Mouse (Mus musculus) hindbrain, embryonic 13.5 days (tissue): ENCODE results near the gene Sgce. TPM values are rescaled to one million over a fixed set of nuclear protein-coding genes. Genes with fewer than 3 reads are reported as not detected.

Experiments
- ATAC-seq: fragments of 200-750 bp; cut with Nextera tagmentation; 2 replicates; pipeline ENCODE4 v1.8.0; 2017; ENCODE audit warnings: moderate TSS enrichment; ENCODE audit not compliant: low FRiP score
- H3K27ac ChIP-seq: fragments of 300-500 bp; sonication (generic); 2 replicates; pipeline ENCODE4 v1.5.1; 2015; ENCODE audit warnings: inconsistent platforms, mild to moderate bottlenecking, moderate library complexity
- H3K27me3 ChIP-seq: fragments of 300-500 bp; sonication (generic); 2 replicates; pipeline ENCODE4 v1.6.1; 2015; ENCODE audit warnings: mild to moderate bottlenecking, inconsistent platforms
- H3K36me3 ChIP-seq: fragments of 300-500 bp; sonication (generic); 2 replicates; pipeline ENCODE4 v1.6.1; 2015; ENCODE audit warnings: mild to moderate bottlenecking, inconsistent platforms
- H3K4me1 ChIP-seq: fragments of 300-500 bp; sonication (generic); replicated peaks from 2 replicates; pipeline ENCODE4 v1.6.1; 2015; ENCODE audit warnings: inconsistent platforms
- H3K4me2 ChIP-seq: fragments of 300-500 bp; sonication (generic); 2 replicates; pipeline ENCODE4 v1.6.1; 2015; ENCODE audit warnings: inconsistent platforms, mild to moderate bottlenecking, moderate library complexity
- H3K4me3 ChIP-seq: fragments of 300-500 bp; sonication (generic); 2 replicates; pipeline ENCODE4 v1.5.1; 2015; ENCODE audit warnings: mild to moderate bottlenecking, inconsistent platforms
- H3K9ac ChIP-seq: fragments of 300-500 bp; sonication (generic); 2 replicates; pipeline ENCODE4 v1.6.1; 2015; ENCODE audit warnings: mild to moderate bottlenecking, inconsistent platforms
- H3K9me3 ChIP-seq: fragments of 300-500 bp; sonication (generic); 2 replicates; pipeline ENCODE4 v1.6.1; 2016; ENCODE audit warnings: inconsistent platforms
- WGBS: fragments of 180-500 bp; shearing (Covaris S2); methylation state at CpG from one replicate; pipeline ENCODE4 v1.1.7; 2015; 5-methylcytosine and 5-hydroxymethylcytosine counted together
- polyA plus RNA-seq: library from polyadenylated mRNA; unstranded; fragments of >200 nt; fragmentation: Nextera tagmentation; extraction: Ambion mirVana; gene quantifications from 2 replicates; pipeline ENCODE4 v1.2.1, GENCODE M21; 2015

The Sgce gene
- polyA plus RNA-seq, 1 experiment from 2014 or later = 64.4 TPM

DNA sequence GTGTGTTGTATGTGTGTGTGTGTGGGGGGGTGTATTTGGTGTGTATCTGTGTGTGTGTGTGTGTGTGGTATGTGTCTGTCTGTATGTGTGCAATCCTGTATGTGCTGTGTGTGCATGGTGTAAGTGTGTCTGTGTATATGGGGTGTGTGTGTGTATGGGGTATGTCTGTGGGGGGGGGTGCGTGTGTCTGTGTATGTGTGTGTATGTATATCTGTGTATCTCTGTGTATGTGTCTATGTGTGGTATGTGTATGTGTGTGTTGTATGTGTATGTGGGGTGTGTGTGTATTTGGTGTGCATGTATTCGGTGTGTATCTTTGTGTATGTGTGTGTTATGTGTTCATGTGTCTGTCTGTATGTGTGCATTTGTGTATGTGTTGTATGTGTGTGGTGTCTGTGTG, 30.8 kb downstream of the Sgce start:
- Histone ChIP-seq H3K4me1 (no peaks in the 10 kb centered on the region), H3K9ac (no peak overlapping the region), H3K4me2 (no peak overlapping the region), H3K36me3 (no peaks in the 10 kb centered on the region), H3K4me3 (no peak overlapping the region), H3K27me3 (no peaks in the 10 kb centered on the region), H3K27ac (no peak overlapping the region), H3K9me3 (no peaks in the 10 kb centered on the region)
- WGBS = 100% methylated on average over 2 of the region's 2 CpGs
- peak; percentile 28; the same call in 1 of the 2 replicates for ATAC-seq

DNA sequence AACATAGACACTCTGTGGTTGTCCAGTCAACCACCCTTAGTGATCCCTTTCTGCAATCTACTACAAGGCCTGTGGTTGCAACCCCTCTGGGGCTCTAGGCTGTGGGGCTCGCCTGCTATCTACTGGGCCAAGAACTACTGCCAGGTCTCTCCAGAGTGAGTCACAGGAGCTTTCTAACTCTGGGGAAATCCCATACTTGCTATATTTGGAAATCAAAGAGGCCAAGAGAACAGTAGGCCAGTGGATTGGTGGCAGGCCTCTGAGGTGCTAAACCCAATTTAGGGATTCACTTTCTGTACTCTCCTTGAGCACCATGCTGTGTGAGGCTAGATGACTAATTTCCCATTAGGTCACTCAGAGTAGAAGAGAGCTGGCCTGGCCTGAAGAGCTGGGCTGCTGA, 38.0 kb downstream of the Sgce start:
- no peak overlapping the region for H3K27ac ChIP-seq
- no peaks in the 10 kb centered on the region for H3K27me3 ChIP-seq
- ATAC-seq = no peak
- H3K36me3 ChIP-seq = peaks cover 10% of the 10 kb centered on the region
- H3K4me3 ChIP-seq = no peak overlapping the region
- WGBS = 93% methylated on average over 1 of the region's 1 CpGs
- no peak overlapping the region for H3K9ac ChIP-seq
- no peaks in the 10 kb centered on the region for H3K9me3 ChIP-seq
- H3K4me2 ChIP-seq = no peak overlapping the region
- H3K4me1 ChIP-seq = no peaks in the 10 kb centered on the region

DNA sequence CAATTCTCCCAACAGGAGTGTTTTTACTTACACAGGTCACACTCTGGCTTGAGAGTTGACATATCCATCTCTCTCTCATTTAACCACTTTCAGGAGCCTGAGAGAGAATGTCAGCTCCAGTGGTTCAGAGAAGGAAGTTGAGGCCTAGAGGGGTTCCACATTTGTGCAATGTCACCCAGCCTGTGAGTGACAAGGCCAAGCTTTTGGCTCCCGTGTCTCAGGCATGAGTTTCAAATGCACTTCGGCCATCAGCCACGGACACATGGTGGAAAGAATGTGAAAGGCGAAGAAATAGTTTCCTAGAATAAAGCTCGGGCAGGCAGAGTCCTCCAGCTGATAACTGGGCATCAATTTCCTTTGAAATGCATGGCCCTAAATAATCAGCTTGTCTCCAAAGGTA, 40.6 kb downstream of the Sgce start:
- Histone ChIP-seq H3K27me3 (no peaks in the 10 kb centered on the region), H3K36me3 (peaks cover 18% of the 10 kb centered on the region), H3K4me1 (no peaks in the 10 kb centered on the region), H3K9me3 (no peaks in the 10 kb centered on the region), H3K4me3 (no peak overlapping the region), H3K9ac (no peak overlapping the region), H3K4me2 (no peak overlapping the region), H3K27ac (no peak overlapping the region)
- WGBS = 79% methylated on average over 5 of the region's 5 CpGs
- ATAC-seq = no peak

- H3K4me2 ChIP-seq = no peak overlapping the region
- no peak overlapping the region for H3K4me3 ChIP-seq
- H3K36me3 ChIP-seq = peaks cover 9% of the 10 kb centered on the region; the same call in 1 of the 2 replicates
- H3K27ac ChIP-seq = no peak overlapping the region
- 86% methylated on average over 7 of the region's 7 CpGs for WGBS
- H3K9me3 ChIP-seq = no peaks in the 10 kb centered on the region
- H3K9ac ChIP-seq = no peak overlapping the region
- no peaks in the 10 kb centered on the region for H3K27me3 ChIP-seq
- H3K4me1 ChIP-seq = no peaks in the 10 kb centered on the region
- ATAC-seq = no peak
These were observed 43.1 kb downstream of the Sgce start for GRCm38 (mm10) chr6:4703908-4704307.

- H3K36me3 ChIP-seq = 0 out of 2 replicates have a peak, but pooled peaks cover 9% of the 10 kb centered on the region
- ATAC-seq = no peak
- H3K27ac ChIP-seq = no peak overlapping the region
- no peaks in the 10 kb centered on the region for H3K27me3 ChIP-seq
- H3K9ac ChIP-seq = no peak overlapping the region
- no peaks in the 10 kb centered on the region for H3K4me1 ChIP-seq
- 89% methylated on average over 8 of the region's 8 CpGs for WGBS
- no peak overlapping the region for H3K4me2 ChIP-seq
- H3K9me3 ChIP-seq = no peaks in the 10 kb centered on the region
- H3K4me3 ChIP-seq = no peak overlapping the region
These were observed 45.4 kb downstream of the Sgce start for GRCm38 (mm10) chr6:4701641-4702040.

DNA sequence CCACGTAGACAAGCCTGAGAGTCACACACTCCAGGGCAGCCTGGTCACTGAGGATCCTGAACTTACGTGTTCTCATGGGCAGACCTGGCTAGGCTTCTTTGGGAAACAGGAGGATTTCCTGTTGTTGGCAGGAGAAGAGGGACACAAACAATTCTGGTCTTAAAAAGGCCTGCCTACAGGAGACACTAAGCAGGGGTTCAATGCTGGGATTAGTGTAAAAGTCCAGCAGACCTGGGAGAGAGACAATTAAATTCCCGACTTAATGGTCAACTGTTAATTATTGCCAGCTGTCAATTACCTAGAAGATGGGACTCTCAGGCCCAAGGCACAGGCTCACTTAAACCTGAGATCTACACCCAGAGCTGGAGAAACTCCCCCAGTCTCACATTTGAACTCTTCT, 51.2 kb downstream of the Sgce start:
- no peaks in the 10 kb centered on the region for H3K27me3 ChIP-seq
- H3K27ac ChIP-seq = no peak overlapping the region
- WGBS = 85% methylated on average over 3 of the region's 3 CpGs
- no peak overlapping the region for H3K9ac ChIP-seq
- H3K36me3 ChIP-seq = 0 out of 2 replicates have a peak, but pooled peaks cover 2% of the 10 kb centered on the region
- H3K4me2 ChIP-seq = no peak overlapping the region
- H3K9me3 ChIP-seq = no peaks in the 10 kb centered on the region
- H3K4me1 ChIP-seq = no peaks in the 10 kb centered on the region
- H3K4me3 ChIP-seq = no peak overlapping the region
- ATAC-seq = no peak

- Histone ChIP-seq H3K4me2 (no peak overlapping the region), H3K4me3 (no peak overlapping the region), H3K27ac (no peak overlapping the region), H3K4me1 (no peaks in the 10 kb centered on the region), H3K9me3 (no peaks in the 10 kb centered on the region), H3K9ac (no peak overlapping the region), H3K27me3 (no peaks in the 10 kb centered on the region), H3K36me3 (0 out of 2 replicates have a peak, but pooled peaks cover 2% of the 10 kb centered on the region)
- ATAC-seq = no peak
- 78% methylated on average over 8 of the region's 8 CpGs for whole genome bisulfite sequencing
These were observed 52.3 kb downstream of the Sgce start for GRCm38 (mm10) chr6:4694672-4695231.

DNA sequence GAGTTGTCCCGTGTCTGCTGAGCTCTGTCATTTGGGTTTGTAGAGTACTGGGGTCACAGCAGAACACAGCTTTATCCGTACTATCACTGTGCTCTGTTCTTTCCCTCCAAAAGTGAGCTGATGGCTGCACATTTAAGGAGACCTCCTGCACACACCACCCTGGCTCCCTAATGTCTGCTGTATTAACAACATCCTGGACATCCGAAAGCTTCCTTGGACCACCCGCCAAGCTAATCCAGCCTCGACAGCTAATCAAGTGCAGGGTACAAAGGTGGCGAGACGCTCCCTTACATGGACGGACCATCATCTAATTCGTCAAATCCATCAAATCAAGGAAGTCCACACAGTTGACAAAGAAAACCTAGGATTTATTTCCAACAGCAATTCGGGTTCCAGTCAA, 53.5 kb downstream of the Sgce start:
- Histone ChIP-seq H3K4me1 (no peaks in the 10 kb centered on the region), H3K4me2 (no peak overlapping the region), H3K27me3 (no peaks in the 10 kb centered on the region), H3K36me3 (0 out of 2 replicates have a peak, but pooled peaks cover 2% of the 10 kb centered on the region), H3K4me3 (no peak overlapping the region), H3K9ac (no peak overlapping the region), H3K27ac (no peak overlapping the region), H3K9me3 (no peaks in the 10 kb centered on the region)
- no peak for ATAC-seq
- WGBS = 74% methylated on average over 10 of the region's 10 CpGs

DNA sequence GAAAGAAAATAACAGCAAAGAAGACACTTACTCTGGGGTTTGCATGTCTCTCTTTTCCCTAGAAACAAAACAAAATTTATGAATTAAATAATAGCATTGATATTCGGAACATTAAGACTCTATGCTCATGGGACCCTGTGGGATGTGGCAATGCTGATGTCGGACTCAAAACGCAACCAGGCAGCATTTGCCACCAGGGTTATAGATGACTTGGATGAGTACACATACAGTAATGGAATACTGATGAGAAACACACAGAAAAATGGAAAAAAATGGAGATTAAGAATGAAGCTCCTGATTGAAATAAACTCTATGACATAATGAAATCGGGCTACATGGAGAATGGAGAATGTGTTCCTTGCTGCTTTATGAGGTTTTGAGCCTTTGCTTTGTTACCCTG, 56.6 kb downstream of the Sgce start:
- Histone ChIP-seq H3K9me3 (no peaks in the 10 kb centered on the region), H3K9ac (no peak overlapping the region), H3K4me3 (no peak overlapping the region), H3K4me2 (no peak overlapping the region), H3K27ac (no peak overlapping the region), H3K36me3 (no peaks in the 10 kb centered on the region), H3K27me3 (no peaks in the 10 kb centered on the region), H3K4me1 (no peaks in the 10 kb centered on the region)
- ATAC-seq = no peak
- 58% methylated on average over 4 of the region's 4 CpGs for WGBS

DNA sequence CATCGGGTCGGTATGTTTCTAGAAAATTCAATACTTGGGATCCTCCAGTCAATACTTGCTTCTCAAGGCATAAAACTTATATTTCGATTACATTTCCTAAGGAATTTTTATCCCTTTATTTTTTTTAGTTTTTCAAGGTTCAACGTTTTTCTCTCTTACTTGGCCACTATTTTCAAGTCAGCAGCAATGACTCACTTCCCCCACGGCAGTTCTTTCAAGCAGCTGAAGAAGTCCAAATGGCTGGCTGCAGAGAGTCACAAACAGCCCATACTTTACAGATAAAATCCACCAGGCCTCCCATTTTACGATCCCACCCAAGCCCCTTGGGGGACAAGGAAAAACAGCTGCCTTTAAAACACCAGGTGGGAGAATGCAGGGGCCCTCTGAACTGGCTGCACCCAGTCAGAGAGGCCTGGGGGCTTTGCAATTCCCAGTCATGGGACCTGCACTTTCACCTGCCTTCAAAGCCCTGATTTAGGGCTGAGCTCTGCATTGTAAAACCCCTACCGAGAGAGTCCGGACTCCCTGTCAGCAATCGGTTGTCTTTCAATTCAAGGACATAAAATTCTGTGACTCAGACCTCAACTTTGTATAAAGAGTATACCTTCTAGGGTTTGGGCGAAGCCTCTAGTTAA, 62.2 kb downstream of the Sgce start:
- Histone ChIP-seq H3K27ac (no peak overlapping the region), H3K36me3 (peaks cover 8% of the 10 kb centered on the region; the same call in 1 of the 2 replicates), H3K9me3 (no peaks in the 10 kb centered on the region), H3K27me3 (no peaks in the 10 kb centered on the region), H3K9ac (no peak overlapping the region), H3K4me3 (no peak overlapping the region), H3K4me1 (0 out of 2 replicates have a peak, but pooled peaks cover 3% of the 10 kb centered on the region), H3K4me2 (no peak overlapping the region)
- no peak for ATAC-seq
- WGBS = 68% methylated on average over 10 of the region's 10 CpGs

- WGBS = 89% methylated on average over 4 of the region's 4 CpGs
- peaks cover 8% of the 10 kb centered on the region; the same call in 1 of the 2 replicates for H3K36me3 ChIP-seq
- no peaks in the 10 kb centered on the region for H3K9me3 ChIP-seq
- H3K4me2 ChIP-seq = no peak overlapping the region
- no peak overlapping the region for H3K27ac ChIP-seq
- no peak for ATAC-seq
- no peak overlapping the region for H3K4me3 ChIP-seq
- peaks cover 10% of the 10 kb centered on the region for H3K4me1 ChIP-seq
- no peaks in the 10 kb centered on the region for H3K27me3 ChIP-seq
- H3K9ac ChIP-seq = no peak overlapping the region
These were observed 66.4 kb downstream of the Sgce start for GRCm38 (mm10) chr6:4680576-4680975.

- WGBS = 84% methylated on average over 1 of the region's 1 CpGs
- no peaks in the 10 kb centered on the region for H3K9me3 ChIP-seq
- H3K9ac ChIP-seq = no peak overlapping the region
- H3K4me2 ChIP-seq = no peak overlapping the region
- no peaks in the 10 kb centered on the region for H3K27me3 ChIP-seq
- peaks cover 6% of the 10 kb centered on the region; the same call in 1 of the 2 replicates for H3K36me3 ChIP-seq
- ATAC-seq = no peak
- H3K4me3 ChIP-seq = no peak overlapping the region
- H3K4me1 ChIP-seq = peaks cover 10% of the 10 kb centered on the region
- H3K27ac ChIP-seq = no peak overlapping the region
These were observed 67.0 kb downstream of the Sgce start for GRCm38 (mm10) chr6:4679981-4680380.

DNA sequence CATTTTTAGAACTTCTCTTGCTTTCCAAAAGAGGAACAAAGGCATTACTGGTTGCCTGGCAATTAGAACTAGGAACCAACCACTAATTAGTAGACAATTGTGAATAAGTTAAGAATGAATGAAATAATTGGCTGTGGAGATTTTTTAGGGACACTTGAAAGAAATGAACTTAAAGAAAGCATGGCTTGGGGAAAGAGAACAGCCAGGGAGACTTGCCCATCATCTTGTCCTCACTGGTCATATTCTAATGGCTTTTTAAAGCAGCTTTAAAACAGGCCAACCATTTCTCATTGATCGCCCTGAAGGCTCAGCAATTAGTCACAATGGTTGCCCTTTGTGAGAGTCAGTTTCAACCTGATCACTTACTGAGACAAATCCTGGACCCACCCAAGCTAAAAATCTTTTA, 69.6 kb downstream of the Sgce start:
- ATAC-seq = no peak
- Histone ChIP-seq H3K9ac (no peak overlapping the region), H3K27me3 (no peaks in the 10 kb centered on the region), H3K36me3 (peaks cover 1% of the 10 kb centered on the region; the same call in 1 of the 2 replicates), H3K4me1 (peaks cover 10% of the 10 kb centered on the region), H3K9me3 (no peaks in the 10 kb centered on the region), H3K4me3 (no peak overlapping the region), H3K27ac (no peak overlapping the region), H3K4me2 (no peak overlapping the region)
- WGBS = 18% methylated on average over 1 of the region's 1 CpGs
